Mouse (Mus musculus) adrenal gland, adult 18-20 months (tissue): ENCODE measurements around the gene 1700008P02Rik. TPM values are rescaled to one million over a fixed set of nuclear protein-coding genes. Genes with fewer than 3 reads are reported as not detected.
"Not testable (repeated sequence)": the region's sequence is repeated elsewhere in the genome, so short reads cannot be mapped to it uniquely, and the experiment has no call there.

Experiments used
- DNase-seq, 2 experiments: peaks; one replicate each; pipeline ENCODE4 v3.0.0; 2021 to 2022; ENCODE audit warnings: low spot score in 2 of 2
- long read RNA-seq, 2 experiments: library from polyadenylated mRNA; stranded (forward); transcript quantifications; one replicate each; pipeline ENCODE4 v2.0.0; 2021
- total RNA-seq, 2 experiments: library from RNA; stranded (reverse); gene quantifications; 1 replicate in 1 of 2; 2 replicates in 1 of 2; pipeline ENCODE4 v1.2.3; 2021

The 1700008P02Rik gene
- total RNA-seq, result not detected
- long read RNA-seq, experiment 1, result 0 reads
- long read RNA-seq, experiment 2, result 0 reads

GRCm38 (mm10) chr3:6620343-6620742 lies at the start of gene 1700008P02Rik:
Gene 1700008P02Rik, minus strand, starts transcription at chr3:6620443.
- no peak for DNase-seq

DNA sequence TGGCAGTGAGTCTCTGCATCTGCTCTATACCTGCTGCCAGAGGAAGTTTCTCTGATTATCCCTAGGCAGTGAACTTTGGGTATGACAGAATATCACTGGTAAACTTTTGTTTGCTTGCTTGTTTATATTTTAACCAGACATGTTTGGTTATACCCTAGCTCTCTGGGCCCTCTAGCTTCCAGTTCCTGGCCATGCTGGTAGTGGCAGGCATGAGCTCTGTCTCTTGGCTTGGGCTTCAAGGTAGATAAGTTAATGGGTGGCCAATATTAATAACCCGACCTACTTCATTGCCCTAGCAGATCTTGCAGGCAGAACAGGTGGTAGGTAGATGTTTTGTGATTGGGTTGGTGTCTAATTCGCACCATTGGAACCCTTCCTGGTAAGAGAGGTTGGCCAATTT lies 29.2 kb upstream of the 1700008P02Rik start:
- DNase-seq, result no peak

- DNase-seq, result not testable (repeated sequence)
These were observed 17.9 kb upstream of the 1700008P02Rik start for GRCm38 (mm10) chr3:6638151-6638550.

DNA sequence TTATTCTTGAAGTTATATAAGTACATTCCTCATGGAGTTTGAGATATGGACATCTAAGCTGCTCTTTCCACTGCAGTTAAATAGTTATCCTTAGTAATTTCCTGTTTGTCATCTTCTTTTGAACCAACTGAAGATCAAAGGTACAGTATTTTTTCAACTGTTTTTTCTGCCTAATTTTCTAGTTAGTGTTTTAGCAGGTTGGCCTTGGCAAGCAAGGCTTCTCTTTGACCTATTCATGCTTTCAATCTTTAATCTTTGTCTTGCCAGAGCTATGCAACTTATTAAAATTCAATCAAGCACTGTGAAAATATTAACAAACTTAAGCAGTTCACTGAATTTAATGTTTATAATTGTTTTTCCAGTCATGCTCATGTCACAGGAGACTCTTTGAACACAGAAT lies 14.0 kb upstream of the 1700008P02Rik start:
- DNase-seq, result no peak

GRCm38 (mm10) chr3:6617881-6618280 lies 2.4 kb downstream of the 1700008P02Rik start:
- DNase-seq, result no peak
